Mouse (Mus musculus) ovary, postnatal 36 days (tissue): Measurements from ENCODE around the gene Klf4.

ENCODE experiments used
- DNase-seq: peaks from one replicate; pipeline ENCODE4 v3.0.0; 2022; ENCODE audit warnings: low spot score, mixed read lengths

The Klf4 gene

GRCm38 (mm10) chr4:55532407-55533195, at the start of gene Klf4:
Gene Klf4 (minus strand): TSS chr4:55532466.
- peak; percentile 94 for DNase-seq

- DNase-seq, result no peak
Measured at GRCm38 (mm10) chr4:55571432-55571831, 39.2 kb upstream of the Klf4 start.

- no peak for DNase-seq
Measured at GRCm38 (mm10) chr4:55567986-55568385, 35.7 kb upstream of the Klf4 start.

GRCm38 (mm10) chr4:55567575-55567974, 35.3 kb upstream of the Klf4 start:
- DNase-seq, result no peak

GRCm38 (mm10) chr4:55564317-55564716, 32.1 kb upstream of the Klf4 start:
- no peak for DNase-seq

- no peak for DNase-seq
Measured at GRCm38 (mm10) chr4:55563050-55563449, 30.8 kb upstream of the Klf4 start.

GRCm38 (mm10) chr4:55562062-55562461, 29.8 kb upstream of the Klf4 start:
- no peak for DNase-seq

GRCm38 (mm10) chr4:55546869-55547268, 14.6 kb upstream of the Klf4 start:
- no peak for DNase-seq

GRCm38 (mm10) chr4:55542753-55543152, 10.5 kb upstream of the Klf4 start:
- DNase-seq, result no peak

GRCm38 (mm10) chr4:55541654-55542053, 9.4 kb upstream of the Klf4 start:
- no peak for DNase-seq

GRCm38 (mm10) chr4:55541221-55541620, 9.0 kb upstream of the Klf4 start:
- no peak for DNase-seq

GRCm38 (mm10) chr4:55535012-55535411, 2.7 kb upstream of the Klf4 start:
- DNase-seq, result no peak

- no peak for DNase-seq
Measured at GRCm38 (mm10) chr4:55534510-55534909, 2.2 kb upstream of the Klf4 start.

GRCm38 (mm10) chr4:55533803-55534254, 1.6 kb upstream of the Klf4 start:
- DNase-seq, result peak; percentile 13

- DNase-seq, result no peak
Measured at GRCm38 (mm10) chr4:55533196-55533802, 1.0 kb upstream of the Klf4 start.

GRCm38 (mm10) chr4:55531856-55532406, 335 bp downstream of the Klf4 start:
- DNase-seq, result no peak

- peak; percentile 45 for DNase-seq
Measured at GRCm38 (mm10) chr4:55531096-55531855, 990 bp downstream of the Klf4 start.

GRCm38 (mm10) chr4:55530731-55531095, 1.6 kb downstream of the Klf4 start:
- no peak for DNase-seq

GRCm38 (mm10) chr4:55530236-55530635, 2.0 kb downstream of the Klf4 start:
- peak; percentile 79 for DNase-seq

- no peak for DNase-seq
Measured at GRCm38 (mm10) chr4:55528404-55528803, 3.9 kb downstream of the Klf4 start.

GRCm38 (mm10) chr4:55527931-55528330, 4.3 kb downstream of the Klf4 start:
- no peak for DNase-seq
